Mouse (Mus musculus): ENCODE data around the gene Grb10. TPM values are rescaled to one million over a fixed set of nuclear protein-coding genes. Genes with fewer than 3 reads are reported as not detected.

Grb10 gene
- total RNA-seq, 4 experiments from 2014 or later, result 28.0 to 36.2 (median 32.3) TPM

GRCm38 (mm10) chr11:11970246-11970645, 68.2 kb downstream of the Grb10 start:
- no peak for DNase-seq (ENCODE audit: low spot score in 2 of 2)

GRCm38 (mm10) chr11:11968830-11969229, 69.7 kb downstream of the Grb10 start:
- no peak for DNase-seq (ENCODE audit: low spot score in 2 of 2)

- no peak for DNase-seq (ENCODE audit: low spot score in 2 of 2)
Observed at GRCm38 (mm10) chr11:11967519-11967918, 71.0 kb downstream of the Grb10 start.

- DNase-seq (ENCODE audit: low spot score in 2 of 2), result no peak
Observed at GRCm38 (mm10) chr11:11966220-11966619, 72.3 kb downstream of the Grb10 start.

- DNase-seq (ENCODE audit: low spot score in 2 of 2), result no peak
Observed at GRCm38 (mm10) chr11:11965501-11966125, 72.9 kb downstream of the Grb10 start.

- DNase-seq (ENCODE audit: low spot score in 2 of 2), result no peak
Observed at GRCm38 (mm10) chr11:11964729-11965128, 73.8 kb downstream of the Grb10 start.

GRCm38 (mm10) chr11:11963587-11963986, 74.9 kb downstream of the Grb10 start:
- DNase-seq (ENCODE audit: low spot score in 2 of 2), result no peak

GRCm38 (mm10) chr11:11963065-11963464, 75.4 kb downstream of the Grb10 start:
- DNase-seq (ENCODE audit: low spot score in 2 of 2), result no peak

GRCm38 (mm10) chr11:11962629-11962954, 75.9 kb downstream of the Grb10 start:
- no peak for DNase-seq (ENCODE audit: low spot score in 2 of 2)

- no peak for DNase-seq (ENCODE audit: low spot score in 2 of 2)
Observed at GRCm38 (mm10) chr11:11961917-11962628, 76.4 kb downstream of the Grb10 start.

- DNase-seq (ENCODE audit: low spot score in 2 of 2), result no peak
Observed at GRCm38 (mm10) chr11:11960858-11961257, 77.6 kb downstream of the Grb10 start.

- DNase-seq (ENCODE audit: low spot score in 2 of 2), result no peak
Observed at GRCm38 (mm10) chr11:11960227-11960626, 78.3 kb downstream of the Grb10 start.

GRCm38 (mm10) chr11:11958479-11958878, 80.0 kb downstream of the Grb10 start:
- no peak for DNase-seq (ENCODE audit: low spot score in 2 of 2)

GRCm38 (mm10) chr11:11958061-11958361, 80.5 kb downstream of the Grb10 start:
- no peak for DNase-seq (ENCODE audit: low spot score in 2 of 2)

GRCm38 (mm10) chr11:11957211-11958060, 81.0 kb downstream of the Grb10 start:
- no peak for DNase-seq (ENCODE audit: low spot score in 2 of 2)

GRCm38 (mm10) chr11:11955783-11956182, 82.7 kb downstream of the Grb10 start:
- DNase-seq (ENCODE audit: low spot score in 2 of 2), result no peak

GRCm38 (mm10) chr11:11954606-11955005, 83.9 kb downstream of the Grb10 start:
- DNase-seq (ENCODE audit: low spot score in 2 of 2), result no peak

- no peak for DNase-seq (ENCODE audit: low spot score in 2 of 2)
Observed at GRCm38 (mm10) chr11:11954115-11954438, 84.4 kb downstream of the Grb10 start.

- DNase-seq (ENCODE audit: low spot score in 2 of 2), result no peak
Observed at GRCm38 (mm10) chr11:11953364-11954114, 84.9 kb downstream of the Grb10 start.

- no peak for DNase-seq (ENCODE audit: low spot score in 2 of 2)
Observed at GRCm38 (mm10) chr11:11952569-11952968, 85.9 kb downstream of the Grb10 start.

- no peak for DNase-seq (ENCODE audit: low spot score in 2 of 2)
Observed at GRCm38 (mm10) chr11:11948988-11949365, 89.5 kb downstream of the Grb10 start.
